8 mouse cellular contexts compared by ENCODE assay signal in the genomic region with DNA sequence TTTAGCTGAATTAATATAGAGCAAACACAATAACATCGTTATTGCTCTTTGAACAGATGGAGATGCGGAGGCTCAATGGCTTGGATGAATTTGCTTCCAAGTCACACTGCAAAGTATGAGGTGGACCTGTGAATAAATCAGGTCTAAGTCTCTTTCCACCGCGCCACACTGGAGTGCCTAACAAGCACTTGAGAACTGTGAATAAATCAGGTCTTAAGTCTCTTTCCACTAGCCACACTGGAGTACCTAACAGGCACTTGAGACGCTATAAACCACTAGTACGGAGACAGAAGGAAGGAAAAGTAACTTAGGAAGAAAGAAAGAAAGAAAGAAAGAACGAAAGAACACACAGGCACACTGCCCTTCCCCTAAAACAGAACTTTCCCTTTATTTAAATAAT. TPM values are rescaled to one million over a fixed set of nuclear protein-coding genes. Genes with fewer than 3 reads are reported as not detected.
DNase-seq lines count a peak whose midpoint lies in the region; ATAC-seq and TF ChIP-seq lines count a peak whose summit lies in the region.

No protein-coding gene starts in this region.

- 13% methylated on average over 7 of the region's 7 CpGs for WGBS in kidney, postnatal 0 days
- 18% methylated on average over 7 of the region's 7 CpGs for WGBS in embryonic facial prominence, embryonic 15.5 days
- WGBS in liver, embryonic 11.5 days = 17% methylated on average over 7 of the region's 7 CpGs
- WGBS in neural tube, embryonic 14.5 days = 11% methylated on average over 7 of the region's 7 CpGs

- DNase-seq in kidney, postnatal 0 days (ENCODE audit: low spot score) = no peak
- no peak for DNase-seq in kidney, postnatal 25 days
- DNase-seq in liver, embryonic 11.5 days (ENCODE audit: low spot score) = no peak
- DNase-seq in layer of hippocampus, postnatal 14 days (ENCODE audit: low spot score in 2 of 2) = no peak
- DNase-seq in adrenal gland, adult 8-10 months = no peak
- DNase-seq in spleen, postnatal 14 days (ENCODE audit: low spot score in 2 of 2) = no peak

- H3K4me1 ChIP-seq in kidney, postnatal 0 days (replicated peaks; ENCODE audit: insufficient read depth, low read length) = peaks cover 9% of the 10 kb centered on the region
- H3K4me1 ChIP-seq in embryonic facial prominence, embryonic 15.5 days = peaks cover 8% of the 10 kb centered on the region; the same call in 1 of the 2 replicates
- peaks cover 27% of the 10 kb centered on the region for H3K4me1 ChIP-seq in liver, embryonic 11.5 days (replicated peaks; ENCODE audit: control insufficient read depth, insufficient read depth, low read length)
- peaks cover 9% of the 10 kb centered on the region; the same call in 1 of the 2 replicates for H3K4me1 ChIP-seq in neural tube, embryonic 14.5 days (ENCODE audit: control insufficient read depth, insufficient read depth, low read length)

- TF ChIP-seq CTCF in kidney, postnatal 0 days (IDR thresholded peaks at IDR 0.05; ENCODE audit: low read depth) = no peak

- no peaks in the 10 kb centered on the region for H3K27me3 ChIP-seq in kidney, postnatal 0 days (ENCODE audit: insufficient read depth, low read length)
- no peaks in the 10 kb centered on the region for H3K27me3 ChIP-seq in embryonic facial prominence, embryonic 15.5 days
- no peaks in the 10 kb centered on the region for H3K27me3 ChIP-seq in liver, embryonic 11.5 days (replicated peaks; ENCODE audit: control insufficient read depth, insufficient read depth, low read length)
- H3K27me3 ChIP-seq in neural tube, embryonic 14.5 days (ENCODE audit: control insufficient read depth, insufficient read depth, low read length) = no peaks in the 10 kb centered on the region

- peak overlapping the region; percentile 62 for H3K4me2 ChIP-seq in kidney, postnatal 0 days (ENCODE audit: low read length)
- H3K4me2 ChIP-seq in embryonic facial prominence, embryonic 15.5 days (replicated peaks) = peak overlapping the region; percentile 61
- H3K4me2 ChIP-seq in liver, embryonic 11.5 days = peak overlapping the region; percentile 89
- peak overlapping the region; percentile 47 for H3K4me2 ChIP-seq in neural tube, embryonic 14.5 days (ENCODE audit: low read depth, low read length)

- H3K27ac ChIP-seq in kidney, postnatal 0 days = no peak overlapping the region
- no peak overlapping the region for H3K27ac ChIP-seq in embryonic facial prominence, embryonic 15.5 days (replicated peaks)
- peak overlapping the region; percentile 93 for H3K27ac ChIP-seq in liver, embryonic 11.5 days (ENCODE audit: low read depth, low read length)
- H3K27ac ChIP-seq in neural tube, embryonic 14.5 days (ENCODE audit: low read depth, low read length) = no peak overlapping the region

- no peak for ATAC-seq in kidney, postnatal 0 days (replicated peaks; ENCODE audit: low FRiP score, low read depth)
- no peak for ATAC-seq in embryonic facial prominence, embryonic 15.5 days (ENCODE audit: insufficient number of reproducible peaks, low FRiP score, low TSS enrichment, low read depth)
- ATAC-seq in liver, embryonic 11.5 days (replicated peaks; ENCODE audit: low FRiP score) = no peak
- no peak for ATAC-seq in neural tube, embryonic 14.5 days (ENCODE audit: low read depth)

- H3K36me3 ChIP-seq in kidney, postnatal 0 days (ENCODE audit: insufficient read depth, low read length) = no peaks in the 10 kb centered on the region
- no peaks in the 10 kb centered on the region for H3K36me3 ChIP-seq in embryonic facial prominence, embryonic 15.5 days
- H3K36me3 ChIP-seq in liver, embryonic 11.5 days (ENCODE audit: control insufficient read depth, insufficient read depth, low read length) = no peaks in the 10 kb centered on the region
- H3K36me3 ChIP-seq in neural tube, embryonic 14.5 days (ENCODE audit: control insufficient read depth, insufficient read depth, low read length) = no peaks in the 10 kb centered on the region

- H3K4me3 ChIP-seq in kidney, postnatal 0 days (replicated peaks; ENCODE audit: low read depth, low read length) = peak overlapping the region; percentile 76
- peak overlapping the region; percentile 87 for H3K4me3 ChIP-seq in embryonic facial prominence, embryonic 15.5 days (replicated peaks)
- H3K4me3 ChIP-seq in liver, embryonic 11.5 days (ENCODE audit: low read depth, low read length) = peak overlapping the region; percentile 97
- peak overlapping the region; percentile 95 for H3K4me3 ChIP-seq in neural tube, embryonic 14.5 days (ENCODE audit: low read depth, low read length)

- H3K9ac ChIP-seq in kidney, postnatal 0 days (ENCODE audit: low read depth, low read length) = peak overlapping the region; percentile 82; the same call in 1 of the 2 replicates
- peak overlapping the region; percentile 61; the same call in 1 of the 2 replicates for H3K9ac ChIP-seq in embryonic facial prominence, embryonic 15.5 days
- H3K9ac ChIP-seq in liver, embryonic 11.5 days (ENCODE audit: low read depth, low read length) = peak overlapping the region; percentile 96
- no peak overlapping the region for H3K9ac ChIP-seq in neural tube, embryonic 14.5 days (replicated peaks; ENCODE audit: low read depth, low read length)

- no peaks in the 10 kb centered on the region for H3K9me3 ChIP-seq in kidney, postnatal 0 days (replicated peaks; ENCODE audit: low read length)
- H3K9me3 ChIP-seq in embryonic facial prominence, embryonic 15.5 days (replicated peaks) = no peaks in the 10 kb centered on the region
- H3K9me3 ChIP-seq in liver, embryonic 11.5 days (ENCODE audit: control insufficient read depth, low read length) = no peaks in the 10 kb centered on the region
- no peaks in the 10 kb centered on the region for H3K9me3 ChIP-seq in neural tube, embryonic 14.5 days (ENCODE audit: control insufficient read depth, low read length)

RNA-seq across cellular contexts. Expression of gene Usp15, which starts 1.3 kb away (rescaled TPM):
- polyA plus RNA-seq in kidney, postnatal 0 days (2015; fragmentation: Nextera tagmentation; extraction: Ambion mirVana) = 58.9 and 59.2 TPM in 2 replicates
- 53.9 and 60.5 TPM in 2 replicates for polyA plus RNA-seq in embryonic facial prominence, embryonic 15.5 days (2015; fragmentation: Nextera tagmentation; extraction: Ambion mirVana)
- polyA plus RNA-seq in liver, embryonic 11.5 days (2014; fragmentation: Nextera tagmentation; extraction: Ambion mirVana) = 139 and 159 TPM in 2 replicates
- 95.5 and 106 TPM in 2 replicates for polyA plus RNA-seq in neural tube, embryonic 14.5 days (2014; fragmentation: Nextera tagmentation; extraction: Ambion mirVana)
- total RNA-seq in layer of hippocampus, postnatal 14 days (2021) = 10 to 100 TPM; 97.3 to 99.9 TPM
- total RNA-seq in adrenal gland, adult 8-10 months (2022) = 10 to 100 TPM; 69.7 to 90.3 (median 73.2) TPM
